Mouse (Mus musculus) limb, embryonic 14.5 days (tissue): ENCODE measurements around the gene Zfp385b. TPM values are rescaled to one million over a fixed set of nuclear protein-coding genes. Genes with fewer than 3 reads are reported as not detected.

ENCODE experiments used
- ATAC-seq: fragments of 200-750 bp; cut with Nextera tagmentation; 2 replicates; pipeline ENCODE4 v1.8.0; 2017; ENCODE audit warnings: low read depth, moderate number of reproducible peaks, moderate TSS enrichment; ENCODE audit not compliant: low FRiP score
- DNase-seq: peaks from one replicate; pipeline ENCODE4 v3.0.0-alpha.2; 2015; ENCODE audit warnings: low spot score
- H3K27ac ChIP-seq: fragments of 300-500 bp; sonication (generic); replicated peaks from 2 replicates; pipeline ENCODE4 v1.5.1; 2014; ENCODE audit warnings: low read depth, mild to moderate bottlenecking, low read length, moderate library complexity, mixed read lengths
- H3K27me3 ChIP-seq: fragments of 300-500 bp; sonication (generic); 2 replicates; pipeline ENCODE4 v1.6.1; 2014; ENCODE audit warnings: low read length, mixed read lengths; ENCODE audit not compliant: control insufficient read depth, insufficient read depth
- H3K36me3 ChIP-seq: fragments of 300-500 bp; sonication (generic); 2 replicates; pipeline ENCODE4 v1.6.1; 2014; ENCODE audit warnings: mild to moderate bottlenecking, low read length, moderate library complexity, mixed read lengths; ENCODE audit not compliant: control insufficient read depth, insufficient read depth
- H3K4me1 ChIP-seq: fragments of 300-500 bp; sonication (generic); 2 replicates; pipeline ENCODE4 v1.6.1; 2014; ENCODE audit warnings: antibody characterized with exemption, low read length, mixed read lengths; ENCODE audit not compliant: control insufficient read depth, insufficient read depth
- H3K4me2 ChIP-seq: fragments of 300-500 bp; sonication (generic); replicated peaks from 2 replicates; pipeline ENCODE4 v1.6.1; 2014; ENCODE audit warnings: low read depth, mild to moderate bottlenecking, low read length, moderate library complexity; ENCODE audit not compliant: severe bottlenecking
- H3K4me3 ChIP-seq: fragments of 300-500 bp; sonication (generic); replicated peaks from 2 replicates; pipeline ENCODE4 v1.5.1; 2014; ENCODE audit warnings: low read length
- H3K9ac ChIP-seq: fragments of 300-500 bp; sonication (generic); 2 replicates; pipeline ENCODE4 v1.6.1; 2014; ENCODE audit warnings: mild to moderate bottlenecking, low read depth, low read length, moderate library complexity; ENCODE audit not compliant: severe bottlenecking
- H3K9me3 ChIP-seq: fragments of 300-500 bp; sonication (generic); 2 replicates; pipeline ENCODE4 v1.6.1; 2016; ENCODE audit warnings: low read length; ENCODE audit not compliant: control insufficient read depth
- POLR2A ChIP-seq: fragments of 200-500 bp; IDR thresholded peaks from 2 replicates; pipeline ENCODE4 v1.8.0; 2012; ENCODE audit warnings: inconsistent platforms, mild to moderate bottlenecking, moderate library complexity, borderline replicate concordance; ENCODE audit not compliant: insufficient read depth, insufficient read length; ENCODE audit errors: extremely low read depth
- WGBS: fragments of 180-500 bp; shearing (Covaris S2); extraction: QIAGEN DNeasy Blood & Tissue Kit; methylation state at CpG from one replicate; pipeline ENCODE4 v1.1.7; 2014; 5-methylcytosine and 5-hydroxymethylcytosine counted together
- polyA plus RNA-seq, 2 experiments: library from polyadenylated mRNA; depleted of rRNA in 1 of 2; stranded (reverse) in 1 of 2; unstranded in 1 of 2; fragments of >200 nt; fragmentation: Nextera tagmentation in 1 of 2; extraction: Ambion mirVana in 1 of 2; gene quantifications; 2 replicates each; pipeline versions ENCODE4 v1.2.1 to v1.2.3; 2012 to 2014

The Zfp385b gene
- polyA plus RNA-seq, 2 experiments, result 12.0 to 13.8 TPM

GRCm38 (mm10) chr2:77386515-77386914 is 432.9 kb downstream of the Zfp385b start:
- H3K9me3 ChIP-seq, result no peaks in the 10 kb centered on the region
- no peak for ATAC-seq
- H3K27me3 ChIP-seq, result no peaks in the 10 kb centered on the region
- H3K36me3 ChIP-seq, result no peaks in the 10 kb centered on the region
- 32% methylated on average over 5 of the region's 5 CpGs for WGBS
- no peaks in the 10 kb centered on the region for H3K4me1 ChIP-seq
- no peak overlapping the region for H3K9ac ChIP-seq
- H3K4me3 ChIP-seq, result no peak overlapping the region
- no peak overlapping the region for H3K4me2 ChIP-seq
- H3K27ac ChIP-seq, result no peak overlapping the region
- peak; percentile 37 for DNase-seq
- no peak for TF ChIP-seq POLR2A

GRCm38 (mm10) chr2:77382766-77383165 is 436.7 kb downstream of the Zfp385b start:
- no peaks in the 10 kb centered on the region for H3K4me1 ChIP-seq
- H3K9me3 ChIP-seq, result no peaks in the 10 kb centered on the region
- ATAC-seq, result no peak
- DNase-seq, result no peak
- 86% methylated on average over 5 of the region's 5 CpGs for WGBS
- no peaks in the 10 kb centered on the region for H3K27me3 ChIP-seq
- no peaks in the 10 kb centered on the region for H3K36me3 ChIP-seq
- no peak overlapping the region for H3K4me2 ChIP-seq
- no peak for TF ChIP-seq POLR2A
- no peak overlapping the region for H3K9ac ChIP-seq
- H3K4me3 ChIP-seq, result no peak overlapping the region
- H3K27ac ChIP-seq, result no peak overlapping the region

- no peaks in the 10 kb centered on the region for H3K36me3 ChIP-seq
- no peak overlapping the region for H3K4me3 ChIP-seq
- 96% methylated on average over 1 of the region's 1 CpGs for WGBS
- H3K27me3 ChIP-seq, result no peaks in the 10 kb centered on the region
- DNase-seq, result no peak
- no peaks in the 10 kb centered on the region for H3K4me1 ChIP-seq
- ATAC-seq, result no peak
- no peak overlapping the region for H3K27ac ChIP-seq
- no peak overlapping the region for H3K9ac ChIP-seq
- H3K9me3 ChIP-seq, result no peaks in the 10 kb centered on the region
- no peak overlapping the region for H3K4me2 ChIP-seq
- no peak for TF ChIP-seq POLR2A
Measured at GRCm38 (mm10) chr2:77379907-77380306, 439.5 kb downstream of the Zfp385b start.

- no peaks in the 10 kb centered on the region for H3K36me3 ChIP-seq
- no peaks in the 10 kb centered on the region for H3K9me3 ChIP-seq
- H3K9ac ChIP-seq, result no peak overlapping the region
- ATAC-seq (no peak), DNase-seq (no peak)
- WGBS, result 90% methylated on average over 5 of the region's 5 CpGs
- no peaks in the 10 kb centered on the region for H3K4me1 ChIP-seq
- H3K4me3 ChIP-seq, result no peak overlapping the region
- H3K4me2 ChIP-seq, result no peak overlapping the region
- H3K27me3 ChIP-seq, result no peaks in the 10 kb centered on the region
- TF ChIP-seq POLR2A, result no peak
- H3K27ac ChIP-seq, result no peak overlapping the region
Measured at GRCm38 (mm10) chr2:77379332-77379731, 440.1 kb downstream of the Zfp385b start.

GRCm38 (mm10) chr2:77376823-77377222 is 442.6 kb downstream of the Zfp385b start:
- TF ChIP-seq POLR2A, result no peak
- no peaks in the 10 kb centered on the region for H3K4me1 ChIP-seq
- WGBS, result 65% methylated on average over 9 of the region's 9 CpGs
- H3K4me2 ChIP-seq, result no peak overlapping the region
- DNase-seq (no peak), ATAC-seq (no peak)
- H3K9me3 ChIP-seq, result no peaks in the 10 kb centered on the region
- H3K27me3 ChIP-seq, result no peaks in the 10 kb centered on the region
- no peak overlapping the region for H3K4me3 ChIP-seq
- no peak overlapping the region for H3K27ac ChIP-seq
- H3K36me3 ChIP-seq, result no peaks in the 10 kb centered on the region
- H3K9ac ChIP-seq, result no peak overlapping the region

GRCm38 (mm10) chr2:77375155-77375554 is 444.3 kb downstream of the Zfp385b start:
- H3K4me3 ChIP-seq, result no peak overlapping the region
- H3K27me3 ChIP-seq, result no peaks in the 10 kb centered on the region
- TF ChIP-seq POLR2A, result no peak
- H3K4me2 ChIP-seq, result no peak overlapping the region
- ATAC-seq (no peak), DNase-seq (no peak)
- H3K9me3 ChIP-seq, result no peaks in the 10 kb centered on the region
- 72% methylated on average over 8 of the region's 8 CpGs for WGBS
- H3K4me1 ChIP-seq, result no peaks in the 10 kb centered on the region
- no peaks in the 10 kb centered on the region for H3K36me3 ChIP-seq
- no peak overlapping the region for H3K9ac ChIP-seq
- no peak overlapping the region for H3K27ac ChIP-seq
